Mouse (Mus musculus) c-Kit-negative CD71-positive TER-119-positive erythroid progenitor cells, embryonic 14.5 days (primary cell): ENCODE data around the gene Cib2.
"Not testable (repeated sequence)": the region's sequence is repeated elsewhere in the genome, so short reads cannot be mapped to it uniquely, and the experiment has no call there.

Source experiments
- DNase-seq: peaks from one replicate; pipeline ENCODE4 v3.0.0-alpha.2; 2013; ENCODE audit warnings: low read depth, low spot score

Cib2 gene

DNA sequence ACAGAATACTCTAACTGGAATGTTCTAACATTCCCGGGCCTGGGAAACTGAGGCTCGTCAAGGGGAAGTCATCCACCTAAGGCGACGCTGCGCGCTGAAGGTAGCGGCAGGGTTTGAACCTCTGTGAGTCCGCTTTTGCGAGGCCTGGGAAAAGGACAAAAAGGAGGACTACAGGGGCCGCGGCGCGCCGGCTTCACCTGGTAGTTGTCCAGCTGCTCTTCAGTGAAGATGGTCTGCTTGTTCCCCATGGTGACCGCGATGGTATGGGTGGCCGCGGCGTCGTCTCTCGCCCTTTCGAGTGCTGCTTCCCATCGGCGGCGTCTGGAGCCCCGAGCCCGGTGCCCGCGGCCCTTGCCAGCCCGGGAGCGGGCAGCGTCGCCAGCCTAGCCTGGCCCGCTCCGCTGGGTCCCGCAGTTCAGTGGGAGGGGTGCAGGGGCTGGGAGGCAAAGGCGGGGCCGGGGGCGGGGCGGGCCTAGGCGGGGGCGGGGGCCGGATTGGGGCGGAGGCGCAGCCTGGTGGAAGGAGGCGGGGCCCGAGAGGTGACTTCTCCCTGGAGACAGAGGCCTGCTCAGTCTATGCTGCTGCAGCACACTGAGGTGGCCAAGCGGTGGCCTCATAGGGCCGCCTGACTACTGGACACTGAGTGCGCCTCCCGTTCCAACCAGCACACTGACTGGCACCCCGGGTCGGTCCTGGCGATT lies at the start of gene Cib2:
Gene Cib2, minus strand, starts transcription at position 448 of the 701 bp plus-strand sequence.
- DNase-seq = peak; percentile 19

DNA sequence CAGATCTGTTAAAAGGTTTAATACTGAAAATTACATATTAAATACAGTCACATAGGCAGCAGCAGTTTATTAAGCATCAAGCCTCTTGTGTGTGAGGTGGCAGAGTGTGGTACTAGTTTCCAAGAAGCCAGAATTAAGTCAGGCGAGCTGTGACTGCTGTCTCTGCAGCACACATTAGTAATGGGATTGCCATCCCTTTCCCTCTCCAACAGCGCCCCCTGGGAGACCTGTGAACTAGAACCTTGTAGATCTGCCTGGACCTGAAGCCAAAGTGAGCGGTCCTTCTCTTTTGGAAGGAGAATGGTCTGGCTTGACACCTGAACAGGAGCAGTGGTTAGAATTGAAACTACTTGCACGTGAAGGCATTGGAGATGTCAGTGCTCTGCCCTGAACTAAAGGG lies 44.9 kb upstream of the Cib2 start:
- no peak for DNase-seq

DNA sequence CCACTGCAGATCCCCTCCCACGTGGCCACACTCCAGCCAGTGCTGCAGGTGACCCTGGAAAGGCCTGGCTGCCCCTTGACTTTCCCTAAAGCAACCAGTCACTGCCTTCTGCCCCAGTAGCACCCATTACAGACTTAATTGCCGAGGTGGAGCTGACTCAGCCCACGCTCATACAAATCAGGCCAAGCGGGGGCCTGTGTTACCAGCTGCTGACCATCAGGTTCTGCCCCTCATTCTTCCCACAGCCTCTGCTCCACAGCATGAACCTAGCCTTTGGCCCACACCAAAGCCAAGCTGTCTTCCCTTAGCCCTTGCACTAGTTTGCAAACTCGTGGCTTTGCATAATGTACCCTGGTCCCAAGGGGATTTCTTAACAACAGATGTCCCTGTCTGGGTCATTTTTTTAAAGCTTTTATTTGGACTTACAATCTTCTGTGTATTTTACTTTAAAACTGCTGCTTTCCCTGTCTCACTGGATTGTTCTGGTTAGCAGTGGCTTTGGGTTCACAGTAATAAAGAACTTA lies 44.2 kb upstream of the Cib2 start:
- DNase-seq = no peak

DNA sequence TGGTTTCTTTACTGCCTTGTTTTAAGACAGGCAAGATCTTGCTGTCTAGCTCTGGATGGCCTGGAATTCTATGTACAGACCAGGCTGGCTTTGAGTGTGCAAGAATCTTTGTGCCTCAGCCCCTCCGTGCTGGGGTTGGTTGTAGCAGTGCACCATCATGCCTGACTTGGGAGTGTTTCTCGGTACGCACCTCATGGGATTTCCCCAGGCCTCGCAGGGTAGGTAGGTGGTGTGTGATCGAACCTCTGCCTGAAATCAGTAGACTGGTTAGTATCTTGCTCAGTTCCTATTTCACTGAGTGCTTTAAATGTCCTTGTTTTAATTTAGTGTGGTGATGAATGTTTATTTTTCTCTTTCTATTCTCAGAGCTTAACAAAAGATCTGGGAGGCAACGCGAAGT lies 42.9 kb upstream of the Cib2 start:
- DNase-seq = no peak

DNA sequence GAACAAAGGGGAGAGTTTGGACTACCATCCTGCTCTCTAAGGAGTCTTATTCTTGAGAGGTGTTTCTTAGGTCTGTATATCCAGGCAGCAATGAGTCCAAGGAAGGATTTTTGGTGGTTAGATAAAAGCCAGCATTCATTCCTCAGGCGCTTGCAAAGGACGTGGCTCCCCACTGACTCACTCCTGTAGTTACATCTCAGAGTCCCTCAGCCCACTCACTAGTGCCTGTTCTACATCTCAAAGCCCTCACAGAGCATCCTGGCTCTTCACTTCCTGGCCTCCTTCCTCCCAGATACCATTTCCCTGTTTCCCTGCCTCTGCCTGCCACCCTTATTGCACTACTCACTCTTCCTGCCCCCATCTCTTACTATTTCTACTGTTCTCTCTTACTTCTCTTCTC lies 42.4 kb upstream of the Cib2 start:
- DNase-seq = no peak

DNA sequence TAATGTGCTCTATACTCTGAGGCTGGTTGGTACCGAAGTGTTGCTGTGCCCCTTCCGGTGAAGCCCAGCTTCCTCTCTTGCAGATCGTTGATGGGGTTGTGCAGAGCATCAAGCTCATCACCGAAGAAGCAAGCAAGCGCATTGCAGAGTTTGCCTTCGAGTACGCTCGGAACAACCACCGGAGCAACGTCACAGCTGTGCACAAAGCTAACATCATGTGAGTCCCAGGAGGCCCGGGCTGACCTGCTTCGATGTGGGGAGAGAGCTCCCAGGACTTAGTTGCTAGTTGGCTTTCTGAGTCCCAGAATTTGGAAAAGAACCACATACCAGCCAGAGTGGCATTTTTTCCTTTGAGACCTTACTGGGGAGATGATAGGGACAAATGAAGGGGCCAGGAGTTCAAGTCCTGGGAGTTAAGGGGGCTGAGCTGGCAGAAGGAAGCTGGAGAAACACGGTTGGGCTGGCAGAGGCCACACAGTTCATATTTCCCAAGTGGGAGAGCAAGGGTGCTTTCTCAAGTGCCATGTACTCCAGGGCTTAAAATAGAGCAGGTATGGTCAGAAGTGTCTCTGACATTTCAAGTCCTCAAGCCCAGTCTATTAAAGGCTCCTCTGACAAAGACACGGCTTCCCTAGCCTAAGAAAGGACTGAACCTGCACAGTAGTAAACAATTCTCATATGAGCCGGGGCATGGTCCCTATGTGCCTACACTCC lies 36.9 kb upstream of the Cib2 start:
- DNase-seq = no peak

DNA sequence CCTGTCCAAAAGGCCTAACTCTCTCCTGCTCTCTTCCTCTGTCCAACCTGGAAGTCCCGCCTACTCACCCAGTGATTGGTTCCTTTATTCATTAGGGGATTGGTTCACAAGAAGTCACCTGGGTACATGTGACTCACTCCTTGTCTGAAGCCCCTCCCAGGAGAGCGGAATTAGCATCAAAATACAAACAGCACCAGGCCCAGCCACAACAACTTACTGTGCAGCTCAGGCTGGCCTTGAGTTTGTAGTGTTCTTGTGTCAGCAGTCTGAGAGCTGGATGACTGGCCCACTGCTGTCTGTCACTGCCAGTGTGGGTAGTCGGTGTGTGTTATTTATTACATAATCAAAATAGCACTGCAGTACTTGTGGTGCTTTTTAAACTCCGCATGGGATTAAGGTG lies 33.6 kb upstream of the Cib2 start:
- not testable (repeated sequence) for DNase-seq

DNA sequence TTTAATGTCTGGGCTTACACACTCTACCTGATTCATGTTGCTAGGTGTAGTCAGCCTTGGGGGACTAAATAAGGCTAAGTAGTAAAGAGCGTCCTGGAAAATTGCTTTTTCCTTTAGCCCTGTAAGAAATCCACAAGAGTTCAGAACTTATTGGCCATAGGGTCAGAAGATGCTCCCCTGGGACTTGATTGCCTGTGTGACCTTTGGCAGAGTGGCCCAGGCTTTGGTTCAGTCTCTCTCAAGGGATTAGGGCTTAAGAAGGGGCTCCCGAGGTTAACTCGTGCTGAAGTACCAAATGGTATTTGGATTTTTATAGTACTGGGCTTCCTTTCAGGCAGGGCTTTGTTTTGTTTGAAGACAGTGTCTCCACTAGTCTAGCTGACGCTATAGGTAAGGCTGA lies 27.8 kb upstream of the Cib2 start:
- DNase-seq = no peak

DNA sequence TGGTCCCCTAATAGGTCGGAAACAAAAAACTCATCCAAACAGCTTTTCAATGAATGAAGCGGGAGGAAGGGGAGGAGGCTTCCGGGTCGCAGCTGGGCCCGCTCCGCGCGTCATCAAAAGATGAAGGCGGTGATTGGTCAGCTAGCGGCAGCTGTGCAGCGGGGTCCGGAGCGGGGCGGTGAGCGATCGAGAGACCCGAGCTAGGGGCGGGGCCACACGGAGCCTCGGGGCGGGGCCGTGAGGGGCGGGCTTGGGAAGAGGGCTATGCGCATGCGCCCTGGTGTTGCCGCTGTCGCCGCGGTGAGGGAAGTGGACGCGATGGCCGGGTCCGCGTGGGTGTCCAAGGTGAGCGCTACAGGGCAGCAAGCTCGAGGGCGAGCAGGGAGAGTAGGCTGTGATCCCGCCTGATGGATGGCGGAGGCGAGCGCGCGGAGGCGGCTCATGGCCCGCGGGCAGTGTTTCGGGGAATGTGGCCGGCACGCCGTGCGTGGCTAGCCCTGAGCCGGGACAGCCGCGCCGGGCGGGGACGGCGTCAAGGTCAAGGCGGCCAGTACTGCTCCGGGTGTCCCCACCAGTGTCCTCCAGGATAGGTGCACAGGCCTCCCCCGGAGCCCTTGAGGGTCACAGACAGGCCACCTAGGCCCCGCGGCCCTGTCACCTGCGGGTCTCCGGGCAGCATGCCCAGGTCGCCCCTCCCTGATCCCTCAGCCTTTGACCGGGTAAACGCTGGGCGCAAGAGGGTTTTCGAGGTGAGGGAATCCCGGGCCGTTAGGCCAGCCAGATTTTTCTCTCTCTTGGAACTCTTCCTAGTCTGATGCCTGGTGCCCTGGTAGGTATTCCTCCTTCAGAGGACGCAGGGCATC lies 26.4 kb upstream of the Cib2 start, which contains the start of gene Idh3a:
Gene Idh3a, plus strand, starts transcription at position 136 of the 863 bp plus-strand sequence.
- peak; percentile 89 for DNase-seq

DNA sequence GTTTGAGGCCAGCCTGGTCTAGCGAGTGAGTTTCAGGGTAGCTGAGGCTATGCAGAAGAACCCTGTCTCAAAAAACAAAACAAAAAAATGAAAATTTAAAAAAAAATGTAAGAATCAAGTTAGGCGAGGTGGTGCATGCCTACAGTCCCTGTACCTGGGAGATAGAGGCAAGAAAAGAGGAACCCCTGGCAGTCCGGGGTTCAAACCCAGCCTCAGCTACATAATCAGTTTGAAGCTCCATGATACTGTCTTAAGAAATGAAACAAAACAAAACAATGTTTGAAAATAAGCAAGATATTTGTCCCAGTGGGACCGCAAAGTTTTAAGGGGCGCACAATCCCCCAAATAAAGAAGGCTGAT lies 25.8 kb upstream of the Cib2 start:
- no peak for DNase-seq

DNA sequence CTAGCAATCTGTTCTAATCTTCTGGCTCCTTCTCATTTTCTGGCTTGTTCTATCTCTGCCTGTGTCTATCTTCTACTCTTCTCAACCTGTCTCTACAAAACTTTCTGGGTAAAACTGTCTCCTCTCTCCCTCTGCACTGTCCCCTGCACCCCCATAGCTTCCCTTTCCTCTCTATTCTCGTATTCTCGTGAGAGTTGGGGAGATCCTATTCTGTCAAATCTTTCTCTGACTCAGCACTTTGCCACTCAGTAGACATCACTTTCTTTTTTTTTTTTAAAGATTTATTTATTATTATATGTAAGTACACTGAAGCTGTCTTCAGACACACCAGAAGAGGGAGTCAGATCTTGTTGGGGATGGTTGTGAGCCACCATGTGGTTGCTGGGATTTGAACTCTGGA lies 24.1 kb upstream of the Cib2 start:
- DNase-seq = not testable (repeated sequence)

DNA sequence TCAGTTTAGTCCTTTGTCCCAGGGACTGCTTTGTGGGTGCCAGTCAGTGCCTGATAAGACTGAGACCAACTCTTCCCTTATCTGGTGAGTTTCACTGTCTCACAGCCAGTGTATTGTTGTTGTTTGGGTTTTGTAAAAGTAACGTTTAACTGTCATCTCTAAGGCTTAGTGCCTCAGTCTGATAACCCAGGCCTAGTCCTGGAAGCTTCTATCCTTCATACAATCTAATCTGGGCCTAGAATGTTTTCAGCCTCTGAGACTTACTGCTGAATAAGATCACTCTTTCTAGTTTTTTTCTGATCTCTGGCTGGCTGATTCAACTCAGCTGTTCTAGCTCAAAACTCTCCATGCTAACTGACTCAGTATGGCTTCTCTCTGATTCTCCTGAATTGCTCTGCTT lies 23.7 kb upstream of the Cib2 start:
- no peak for DNase-seq

DNA sequence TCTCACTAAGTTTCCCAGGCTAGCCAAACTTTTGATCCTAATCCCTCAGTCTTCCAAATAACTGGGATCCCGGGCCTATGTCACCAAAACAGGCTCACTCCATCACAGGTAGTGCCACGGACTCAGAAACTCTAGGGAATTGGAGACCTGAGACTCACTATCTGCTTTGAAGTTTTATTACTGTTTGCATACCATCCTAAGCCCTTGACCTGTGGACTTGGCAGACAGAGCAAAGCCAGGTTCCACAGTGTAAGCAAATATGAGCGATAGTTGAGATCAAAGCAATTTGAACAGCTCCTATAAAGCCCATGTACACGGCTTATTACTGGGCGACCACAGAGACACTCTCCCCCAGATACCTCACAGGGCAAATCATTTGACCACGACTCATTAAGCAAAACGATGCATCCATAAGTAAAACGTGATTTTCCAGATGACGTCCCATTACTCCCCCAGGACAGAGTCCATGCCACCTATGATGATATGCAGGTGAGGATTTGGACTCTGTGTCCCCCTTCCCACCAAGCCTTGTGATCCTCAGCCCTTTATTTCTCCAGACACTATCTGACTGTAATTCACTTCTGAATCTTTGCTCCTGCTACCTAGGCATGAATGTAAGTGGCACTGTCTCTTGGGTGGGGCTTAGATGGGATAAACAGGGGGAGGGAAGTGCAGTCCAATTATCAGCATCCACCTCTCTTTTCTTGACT lies 11.3 kb upstream of the Cib2 start:
- no peak for DNase-seq

DNA sequence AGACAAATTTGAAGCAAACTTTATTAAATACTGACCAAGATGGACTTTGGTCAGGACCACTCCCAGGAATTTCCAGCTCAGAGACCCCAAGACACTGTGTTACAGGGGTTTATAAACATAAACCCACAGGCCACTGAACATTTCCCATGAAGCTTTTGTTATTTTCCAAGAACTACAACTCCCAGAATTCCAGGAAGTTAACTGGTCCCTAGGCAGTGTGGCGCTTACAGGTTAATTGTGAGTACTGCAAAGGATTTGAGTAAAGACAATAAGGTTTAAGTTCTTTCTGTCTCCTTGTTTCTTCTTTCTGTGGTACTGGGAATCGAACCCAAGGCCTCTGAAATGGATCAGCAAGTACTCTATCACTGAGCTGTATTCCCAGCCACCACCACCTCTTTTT lies 8.7 kb upstream of the Cib2 start:
- DNase-seq = no peak

DNA sequence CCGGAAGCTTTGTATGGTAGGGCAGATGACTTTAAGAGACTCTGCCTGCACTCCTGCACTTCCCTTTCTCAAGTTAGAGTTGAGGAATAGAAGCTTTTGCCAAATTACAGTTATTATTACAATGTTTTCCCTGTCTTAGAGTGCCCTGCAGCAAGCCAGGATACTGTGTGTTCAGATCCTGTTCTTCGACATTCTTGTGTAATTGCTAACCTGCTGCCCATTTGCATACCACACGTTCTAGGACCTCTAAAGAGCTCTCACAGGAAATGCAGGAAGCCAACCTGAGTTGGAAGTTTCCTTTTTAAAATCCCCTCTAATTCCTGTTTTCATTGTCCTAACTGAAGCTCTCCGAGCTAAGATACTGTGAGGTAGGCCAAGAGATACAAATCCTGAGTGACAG lies 6.9 kb upstream of the Cib2 start:
- DNase-seq = no peak

DNA sequence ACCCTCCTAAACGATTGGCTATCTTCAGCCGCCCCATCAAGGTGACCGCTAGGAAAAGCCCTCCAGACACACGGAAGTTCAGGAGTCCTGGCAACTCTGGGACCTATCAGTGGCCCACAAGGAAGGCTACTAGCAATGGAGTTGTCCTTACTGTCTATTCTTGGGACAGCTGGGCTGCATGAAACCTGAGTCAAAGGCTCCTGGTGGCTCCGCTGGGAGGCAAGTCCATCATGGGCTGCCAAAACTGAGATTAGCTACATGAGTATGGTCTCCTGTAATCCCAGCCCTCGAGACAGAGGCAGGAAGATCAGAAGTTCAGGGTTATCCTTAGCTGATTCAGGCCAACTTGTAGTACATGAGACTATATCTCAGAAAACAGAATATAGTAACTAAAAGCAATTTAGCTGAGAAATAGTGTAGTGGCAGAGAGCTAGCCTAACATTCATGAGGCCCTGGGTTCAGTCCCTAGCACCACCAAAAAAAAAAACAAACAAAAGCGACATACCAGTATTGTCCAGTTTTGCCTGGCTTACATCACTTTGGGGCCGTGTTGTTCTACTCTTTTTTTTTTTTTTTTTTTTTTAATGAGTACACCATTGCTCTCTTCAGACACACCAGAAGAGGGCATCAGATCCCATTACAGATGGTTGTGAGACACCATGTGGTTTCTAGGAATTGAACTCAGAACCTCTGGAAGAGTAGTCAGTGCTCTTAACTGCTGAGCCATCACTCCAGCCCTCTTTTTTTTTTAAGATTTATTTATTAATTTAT lies 998 bp upstream of the Cib2 start:
- no peak for DNase-seq

DNA sequence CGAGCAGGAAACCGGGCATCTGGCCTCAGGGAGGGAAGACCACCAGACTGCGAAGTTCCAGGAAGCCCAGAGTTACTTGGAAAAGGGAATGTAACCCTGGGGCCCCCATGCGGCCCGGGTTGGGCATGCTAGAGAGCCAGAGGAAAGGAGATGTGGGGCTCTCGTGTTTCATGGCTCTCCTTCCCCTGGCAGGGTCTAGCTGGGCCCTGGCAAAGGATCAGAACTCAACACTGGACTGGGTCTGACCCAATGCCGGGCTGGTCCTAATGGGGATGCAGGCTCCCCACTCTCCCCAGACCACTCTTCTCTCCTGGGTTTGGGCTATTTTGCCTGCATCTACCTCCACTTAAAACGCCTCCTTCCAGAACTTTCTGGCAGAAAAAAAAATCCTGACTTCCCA lies 1.3 kb downstream of the Cib2 start:
- no peak for DNase-seq

DNA sequence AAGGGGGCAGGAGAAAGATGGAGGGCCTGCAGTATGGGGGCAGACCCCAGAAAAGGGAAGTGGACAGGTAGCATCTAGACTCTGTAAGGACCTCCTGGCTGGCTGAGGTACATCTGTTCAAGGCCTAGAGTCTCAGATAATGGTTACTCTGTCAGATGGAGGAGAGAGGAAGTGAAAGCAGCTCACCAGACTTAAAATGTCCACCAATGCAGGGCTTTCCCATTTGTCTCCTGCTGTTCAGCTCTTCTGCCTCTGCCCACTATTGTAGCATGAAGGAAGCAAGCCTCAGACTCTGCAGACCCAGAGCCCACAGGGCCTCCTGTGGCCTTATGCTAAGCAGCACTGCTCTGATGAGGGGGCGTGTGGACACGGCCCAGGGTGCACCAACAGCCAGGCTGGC lies 5.0 kb downstream of the Cib2 start:
- no peak for DNase-seq

DNA sequence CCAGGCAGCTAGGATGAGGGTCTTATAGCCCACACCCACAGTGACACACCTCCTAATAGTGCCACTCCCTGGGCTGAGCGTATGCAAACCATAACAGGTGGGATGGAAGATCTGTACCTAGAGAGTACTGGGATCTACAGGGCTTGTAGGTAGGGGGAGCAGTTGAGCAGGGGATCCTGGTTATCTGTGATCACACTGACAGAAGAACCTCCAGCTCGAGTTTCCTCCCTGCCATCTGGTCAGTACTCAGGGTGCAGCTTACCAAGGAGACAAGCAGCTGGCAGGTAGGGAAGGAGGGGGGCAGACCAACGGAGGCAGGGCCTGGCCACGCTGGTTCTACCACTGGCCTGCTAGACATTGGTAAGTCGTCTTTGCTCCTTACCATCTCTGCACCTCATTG lies 7.6 kb downstream of the Cib2 start:
- no peak for DNase-seq

DNA sequence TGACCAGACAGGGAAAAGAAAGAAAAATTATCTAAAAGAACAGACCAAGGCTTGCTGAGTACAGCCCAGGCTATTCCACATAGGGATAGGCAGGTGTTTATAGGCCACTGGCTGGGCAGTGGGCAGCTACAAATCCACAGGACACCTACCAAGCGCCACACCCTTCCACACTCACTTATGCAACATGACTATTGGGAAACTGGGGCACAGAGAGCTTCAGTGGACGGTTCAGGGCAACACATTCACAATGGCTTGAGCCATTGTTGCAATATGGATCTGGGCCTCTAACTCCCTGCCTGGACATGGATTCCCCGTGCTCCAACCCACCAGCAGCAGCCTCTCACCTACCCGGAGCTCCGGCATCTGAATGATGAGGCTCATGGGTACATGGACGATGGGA lies 10.6 kb downstream of the Cib2 start:
- no peak for DNase-seq

DNA sequence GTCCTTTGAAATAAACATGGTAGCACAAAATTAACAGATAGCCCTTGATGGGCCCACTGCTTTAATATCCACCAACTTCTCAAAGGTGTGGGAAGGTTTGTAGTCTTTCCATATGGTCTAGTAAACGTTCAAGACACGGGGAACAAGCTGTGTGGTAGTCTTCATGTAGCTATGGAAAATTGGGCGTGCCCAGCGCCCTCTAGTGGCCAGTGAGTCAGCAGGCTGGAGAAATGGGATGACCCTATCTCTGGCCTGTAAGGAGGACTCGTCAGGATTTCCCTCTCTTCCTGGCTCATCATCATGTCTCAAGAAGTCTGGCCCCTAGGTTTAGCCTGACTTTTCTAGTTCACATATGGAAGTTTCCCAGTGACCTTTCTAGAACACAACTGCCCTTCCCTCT lies 12.5 kb downstream of the Cib2 start:
- DNase-seq = peak; percentile 27
